Mouse (Mus musculus) layer of hippocampus, adult 9-10 months (tissue): ENCODE results near the gene Rab6a.
"Not testable (repeated sequence)": the region's sequence is repeated elsewhere in the genome, so short reads cannot be mapped to it uniquely, and the experiment has no call there.

ENCODE experiments used
- DNase-seq: peaks from one replicate; pipeline ENCODE4 v3.0.0; 2022; ENCODE audit warnings: low spot score

The Rab6a gene

GRCm38 (mm10) chr7:100607214-100608129, at the start of gene Rab6a:
TSS of gene Rab6a (plus strand) at chr7:100607410.
- peak; percentile 90 for DNase-seq

- DNase-seq, result no peak
Observed at GRCm38 (mm10) chr7:100559331-100559730, 47.9 kb upstream of the Rab6a start.

- no peak for DNase-seq
Observed at GRCm38 (mm10) chr7:100561861-100562587, 45.2 kb upstream of the Rab6a start.

- DNase-seq, result not testable (repeated sequence)
Observed at GRCm38 (mm10) chr7:100567238-100567637, 40.0 kb upstream of the Rab6a start.

GRCm38 (mm10) chr7:100569907-100570306, 37.3 kb upstream of the Rab6a start:
- no peak for DNase-seq

- DNase-seq, result no peak
Observed at GRCm38 (mm10) chr7:100570930-100571715, 36.1 kb upstream of the Rab6a start.

- no peak for DNase-seq
Observed at GRCm38 (mm10) chr7:100572061-100572460, 35.1 kb upstream of the Rab6a start.

- DNase-seq, result no peak
Observed at GRCm38 (mm10) chr7:100572704-100573103, 34.5 kb upstream of the Rab6a start.

GRCm38 (mm10) chr7:100578794-100579193, 28.4 kb upstream of the Rab6a start:
- DNase-seq, result no peak

GRCm38 (mm10) chr7:100582235-100582634, 25.0 kb upstream of the Rab6a start:
- no peak for DNase-seq

- peak; percentile 88 for DNase-seq
Observed at GRCm38 (mm10) chr7:100582727-100583236, 24.4 kb upstream of the Rab6a start.

- no peak for DNase-seq
Observed at GRCm38 (mm10) chr7:100589816-100590215, 17.4 kb upstream of the Rab6a start.

- DNase-seq, result no peak
Observed at GRCm38 (mm10) chr7:100590504-100590844, 16.7 kb upstream of the Rab6a start.

GRCm38 (mm10) chr7:100590845-100591521, 16.2 kb upstream of the Rab6a start:
- DNase-seq, result peak; percentile 59

GRCm38 (mm10) chr7:100591522-100591852, 15.7 kb upstream of the Rab6a start:
- DNase-seq, result no peak

- DNase-seq, result no peak
Observed at GRCm38 (mm10) chr7:100593349-100593748, 13.9 kb upstream of the Rab6a start.

- peak; percentile 27 for DNase-seq
Observed at GRCm38 (mm10) chr7:100600211-100600610, 7.0 kb upstream of the Rab6a start.

GRCm38 (mm10) chr7:100608130-100608741, 1.0 kb downstream of the Rab6a start, which contains the start of gene Mrpl48:
TSS of gene Mrpl48 (minus strand) at chr7:100608301.
- DNase-seq, result no peak

GRCm38 (mm10) chr7:100608910-100609309, 1.7 kb downstream of the Rab6a start:
- no peak for DNase-seq

GRCm38 (mm10) chr7:100616121-100616857, 9.1 kb downstream of the Rab6a start:
- no peak for DNase-seq
